Mouse (Mus musculus) neural tube, embryonic 11.5 days (tissue): ENCODE measurements around the gene Iqcd. TPM values are rescaled to one million over a fixed set of nuclear protein-coding genes. Genes with fewer than 3 reads are reported as not detected.

Experiments
- ATAC-seq: fragments of 200-750 bp; cut with Nextera tagmentation; 2 replicates; pipeline ENCODE4 v1.8.0; 2017; ENCODE audit warnings: moderate number of reproducible peaks, mild to moderate bottlenecking, moderate TSS enrichment, moderate library complexity; ENCODE audit not compliant: insufficient read depth, low FRiP score, low TSS enrichment
- DNase-seq: peaks from one replicate; pipeline ENCODE4 v3.0.0-alpha.2; 2015; ENCODE audit warnings: low spot score
- H3K27ac ChIP-seq: fragments of 300-500 bp; sonication (generic); 2 replicates; pipeline ENCODE4 v1.5.1; 2014; ENCODE audit warnings: low read depth, mild to moderate bottlenecking, low read length
- H3K27me3 ChIP-seq: fragments of 300-500 bp; sonication (generic); 2 replicates; pipeline ENCODE4 v1.6.1; 2014; ENCODE audit warnings: mild to moderate bottlenecking, low read length, mixed read lengths; ENCODE audit not compliant: control insufficient read depth, insufficient read depth
- H3K36me3 ChIP-seq: fragments of 300-500 bp; sonication (generic); 2 replicates; pipeline ENCODE4 v1.6.1; 2014; ENCODE audit warnings: mild to moderate bottlenecking, low read length, moderate library complexity, mixed read lengths; ENCODE audit not compliant: control insufficient read depth, insufficient read depth
- H3K4me1 ChIP-seq: fragments of 300-500 bp; sonication (generic); 2 replicates; pipeline ENCODE4 v1.6.1; 2014; ENCODE audit warnings: low read length, mixed read lengths; ENCODE audit not compliant: control insufficient read depth, insufficient read depth
- H3K4me2 ChIP-seq: fragments of 300-500 bp; sonication (generic); 2 replicates; pipeline ENCODE4 v1.6.1; 2014; ENCODE audit warnings: low read depth, mild to moderate bottlenecking, moderate library complexity
- H3K4me3 ChIP-seq: fragments of 300-500 bp; sonication (generic); 2 replicates; pipeline ENCODE4 v1.5.1; 2014; ENCODE audit warnings: low read depth, low read length
- H3K9ac ChIP-seq: fragments of 300-500 bp; sonication (generic); 2 replicates; pipeline ENCODE4 v1.6.1; 2014; ENCODE audit warnings: mild to moderate bottlenecking, low read length
- H3K9me3 ChIP-seq: fragments of 300-500 bp; sonication (generic); 2 replicates; pipeline ENCODE4 v1.6.1; 2016; ENCODE audit warnings: low read length; ENCODE audit not compliant: control insufficient read depth
- WGBS: fragments of 180-500 bp; shearing (Covaris S2); extraction: QIAGEN DNeasy Blood & Tissue Kit; methylation state at CpG from one replicate; pipeline ENCODE4 v1.1.7; 2014; 5-methylcytosine and 5-hydroxymethylcytosine counted together
- polyA plus RNA-seq: library from polyadenylated mRNA; unstranded; fragments of >200 nt; fragmentation: Nextera tagmentation; extraction: Ambion mirVana; gene quantifications from 2 replicates; pipeline ENCODE4 v1.2.1, GENCODE M21; 2014

The Iqcd gene
- polyA plus RNA-seq, 1 experiment from 2014 or later: 0.81 TPM

DNA sequence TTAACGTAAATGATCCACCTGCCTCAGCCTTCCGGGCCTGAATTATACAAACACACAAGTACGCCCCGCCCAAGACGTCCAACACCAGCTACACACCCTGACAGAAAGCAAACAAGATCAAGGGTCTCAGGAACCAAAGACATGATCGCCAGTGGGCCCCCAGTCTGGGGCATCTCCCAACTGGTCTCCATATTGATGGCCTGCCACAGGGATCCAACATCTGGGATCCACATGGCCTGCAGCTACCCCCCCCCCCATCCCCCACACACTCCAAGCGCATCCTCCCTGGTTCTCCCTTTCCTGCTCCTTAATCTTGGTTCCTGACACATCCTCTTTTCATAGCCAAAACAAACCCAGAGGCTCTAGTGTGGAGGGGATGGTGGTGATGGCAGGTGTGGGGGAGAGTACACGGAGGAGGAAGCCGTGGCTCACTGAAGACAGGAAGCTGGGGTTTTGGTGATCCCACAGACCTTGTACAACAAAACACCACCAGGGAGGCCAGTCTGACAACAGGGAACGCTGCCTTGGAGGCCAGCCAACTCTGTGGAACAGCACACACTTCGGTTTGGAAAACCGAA, 10.2 kb upstream of the Iqcd start:
- DNase-seq (peak; percentile 57), ATAC-seq (no peak)
- Histone ChIP-seq H3K27ac (peak overlapping the region; percentile 68), H3K9ac (no peak overlapping the region; the same call in 1 of the 2 replicates), H3K4me3 (no peak overlapping the region), H3K36me3 (no peaks in the 10 kb centered on the region), H3K27me3 (no peaks in the 10 kb centered on the region), H3K9me3 (no peaks in the 10 kb centered on the region), H3K4me1 (peaks cover 29% of the 10 kb centered on the region), H3K4me2 (no peak overlapping the region)
- WGBS: 49% methylated on average over 12 of the region's 12 CpGs

GRCm38 (mm10) chr5:120579211-120579897, 9.5 kb upstream of the Iqcd start:
- no peaks in the 10 kb centered on the region for H3K9me3 ChIP-seq
- no peak overlapping the region for H3K4me2 ChIP-seq
- no peaks in the 10 kb centered on the region for H3K36me3 ChIP-seq
- WGBS: 46% methylated on average over 26 of the region's 26 CpGs
- no peaks in the 10 kb centered on the region for H3K27me3 ChIP-seq
- no peak overlapping the region for H3K4me3 ChIP-seq
- peak overlapping the region; percentile 24; the same call in 1 of the 2 replicates for H3K9ac ChIP-seq
- peaks cover 29% of the 10 kb centered on the region for H3K4me1 ChIP-seq
- H3K27ac ChIP-seq: peak overlapping the region; percentile 68
- ATAC-seq (0 out of 2 replicates have a peak, but pooled peaks have one; percentile 50), DNase-seq (peak; percentile 47)

DNA sequence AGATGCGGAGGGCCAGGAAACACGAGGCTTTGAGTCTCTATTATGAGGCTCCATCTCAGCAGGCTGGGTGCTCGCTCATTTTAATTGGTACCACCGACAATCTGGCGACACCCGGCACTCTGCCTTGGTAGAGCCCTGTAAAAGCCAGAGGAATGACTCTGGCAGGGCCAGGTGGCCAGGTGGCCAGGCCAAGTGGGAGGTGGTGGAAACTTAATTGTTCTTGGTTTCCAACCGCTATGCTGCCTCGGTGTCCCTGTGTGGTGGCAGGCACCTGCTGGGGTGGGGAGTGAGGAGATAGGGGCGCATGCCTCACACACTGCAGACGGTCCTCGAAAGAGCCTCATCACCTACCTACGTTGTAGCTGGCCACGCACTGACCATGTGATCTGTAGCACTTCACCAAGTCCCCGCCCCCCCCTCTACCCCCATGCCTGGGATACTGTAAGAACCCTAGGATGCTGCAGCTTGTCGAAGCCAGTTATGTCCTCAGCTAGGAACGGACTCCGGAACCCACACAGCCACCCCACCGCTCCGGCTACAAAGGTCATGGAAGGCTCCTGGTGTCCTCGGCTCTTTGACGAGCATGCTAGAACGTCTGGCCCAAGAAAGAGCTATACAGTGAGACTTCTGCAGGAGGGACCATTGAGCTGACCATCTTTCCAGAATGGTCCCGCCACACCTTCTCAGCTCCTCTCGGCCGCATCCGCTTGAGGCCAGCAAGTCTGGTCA, 8.8 kb upstream of the Iqcd start:
- Histone ChIP-seq H3K4me3 (no peak overlapping the region), H3K4me2 (no peak overlapping the region), H3K9ac (no peak overlapping the region), H3K4me1 (peaks cover 29% of the 10 kb centered on the region), H3K36me3 (no peaks in the 10 kb centered on the region), H3K27me3 (no peaks in the 10 kb centered on the region), H3K9me3 (no peaks in the 10 kb centered on the region), H3K27ac (peak overlapping the region; percentile 68; the same call in 1 of the 2 replicates)
- no peak for ATAC-seq
- DNase-seq: no peak
- 79% methylated on average over 26 of the region's 26 CpGs for WGBS

GRCm38 (mm10) chr5:120582002-120582401, 6.8 kb upstream of the Iqcd start:
- Histone ChIP-seq H3K4me3 (no peak overlapping the region), H3K9ac (no peak overlapping the region), H3K27me3 (no peaks in the 10 kb centered on the region), H3K27ac (no peak overlapping the region), H3K4me2 (no peak overlapping the region), H3K36me3 (no peaks in the 10 kb centered on the region), H3K4me1 (peaks cover 28% of the 10 kb centered on the region), H3K9me3 (no peaks in the 10 kb centered on the region)
- DNase-seq (no peak), ATAC-seq (no peak)
- WGBS: 85% methylated on average over 9 of the region's 9 CpGs

- no peak overlapping the region for H3K27ac ChIP-seq
- H3K9me3 ChIP-seq: no peaks in the 10 kb centered on the region
- no peak overlapping the region for H3K4me3 ChIP-seq
- H3K4me2 ChIP-seq: no peak overlapping the region
- no peaks in the 10 kb centered on the region for H3K27me3 ChIP-seq
- WGBS: 95% methylated on average over 4 of the region's 4 CpGs
- peaks cover 26% of the 10 kb centered on the region for H3K4me1 ChIP-seq
- no peak overlapping the region for H3K9ac ChIP-seq
- DNase-seq: no peak
- no peak for ATAC-seq
- no peaks in the 10 kb centered on the region for H3K36me3 ChIP-seq
Measured at GRCm38 (mm10) chr5:120583511-120583910, 5.3 kb upstream of the Iqcd start.

DNA sequence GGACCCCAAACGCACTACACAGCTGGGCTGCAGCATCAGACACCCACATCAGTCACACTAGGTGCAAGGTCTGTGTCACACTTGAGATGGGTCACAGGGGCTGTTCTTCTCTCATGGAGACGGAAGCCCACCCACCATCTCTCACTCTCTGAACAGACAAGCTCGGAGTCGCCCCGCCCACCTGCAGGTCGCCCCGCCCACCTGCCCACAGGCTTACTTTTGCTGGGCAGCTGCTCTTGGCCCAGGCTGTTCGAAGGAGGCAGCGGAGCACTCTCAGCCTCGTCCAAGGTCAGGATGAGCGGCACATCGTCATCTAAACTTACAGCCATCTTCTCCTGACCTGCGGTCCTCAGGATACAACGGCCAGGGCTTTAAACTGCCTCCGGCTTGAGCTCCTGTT, 3.8 kb upstream of the Iqcd start:
- no peak overlapping the region for H3K9ac ChIP-seq
- H3K4me2 ChIP-seq: no peak overlapping the region
- H3K27ac ChIP-seq: no peak overlapping the region
- WGBS: 38% methylated on average over 15 of the region's 15 CpGs
- DNase-seq: no peak
- no peaks in the 10 kb centered on the region for H3K9me3 ChIP-seq
- ATAC-seq: no peak
- no peaks in the 10 kb centered on the region for H3K27me3 ChIP-seq
- peaks cover 12% of the 10 kb centered on the region for H3K4me1 ChIP-seq
- H3K4me3 ChIP-seq: no peak overlapping the region
- no peaks in the 10 kb centered on the region for H3K36me3 ChIP-seq

GRCm38 (mm10) chr5:120586741-120587615, 1.8 kb upstream of the Iqcd start:
- no peaks in the 10 kb centered on the region for H3K27me3 ChIP-seq
- peak overlapping the region; percentile 82 for H3K4me2 ChIP-seq
- 19% methylated on average over 17 of the region's 17 CpGs for WGBS
- DNase-seq (no peak), ATAC-seq (no peak)
- no peak overlapping the region for H3K27ac ChIP-seq
- H3K9ac ChIP-seq: no peak overlapping the region
- no peaks in the 10 kb centered on the region for H3K36me3 ChIP-seq
- no peaks in the 10 kb centered on the region for H3K9me3 ChIP-seq
- peak overlapping the region; percentile 70; the same call in 1 of the 2 replicates for H3K4me3 ChIP-seq
- peaks cover 8% of the 10 kb centered on the region; the same call in 1 of the 2 replicates for H3K4me1 ChIP-seq

GRCm38 (mm10) chr5:120587616-120587926, 1.2 kb upstream of the Iqcd start:
- Histone ChIP-seq H3K27ac (no peak overlapping the region), H3K36me3 (no peaks in the 10 kb centered on the region), H3K4me1 (peaks cover 8% of the 10 kb centered on the region; the same call in 1 of the 2 replicates), H3K4me3 (peak overlapping the region; percentile 70), H3K4me2 (peak overlapping the region; percentile 82), H3K9me3 (no peaks in the 10 kb centered on the region), H3K27me3 (no peaks in the 10 kb centered on the region), H3K9ac (no peak overlapping the region)
- no peak for DNase-seq
- no peak for ATAC-seq
- WGBS: 37% methylated on average over 9 of the region's 9 CpGs
